Mouse (Mus musculus) heart, embryonic 13.5 days (tissue): Measurements from ENCODE around the gene Zfp750. TPM values are rescaled to one million over a fixed set of nuclear protein-coding genes. Genes with fewer than 3 reads are reported as not detected.

ENCODE experiments used
- polyA plus RNA-seq: library from polyadenylated mRNA; unstranded; fragments of >200 nt; fragmentation: Nextera tagmentation; extraction: Ambion mirVana; gene quantifications from 2 replicates; pipeline ENCODE4 v1.2.1, GENCODE M21; 2015

The Zfp750 gene
- polyA plus RNA-seq, 1 experiment from 2014 or later = 0.37 TPM

Other genes starting within 250 kb of the Zfp750 start
- 70.9 and 72.7 TPM in 2 replicates for gene Wdr45b, start 164.9 kb downstream of the Zfp750 start, polyA plus RNA-seq
- gene Rab40b, start 131.1 kb downstream of the Zfp750 start, polyA plus RNA-seq = 4.6 and 5.0 TPM in 2 replicates
- 4.6 and 5.5 TPM in 2 replicates for gene Fn3krp, start 97.9 kb downstream of the Zfp750 start, polyA plus RNA-seq
- 8.9 and 9.6 TPM in 2 replicates for gene Fn3k, start 84.4 kb downstream of the Zfp750 start, polyA plus RNA-seq
- gene Tbcd, start 67.4 kb downstream of the Zfp750 start, polyA plus RNA-seq = 21.0 and 22.1 TPM in 2 replicates
- gene B3gntl1, start 153.8 kb upstream of the Zfp750 start, polyA plus RNA-seq = 6.0 and 6.4 TPM in 2 replicates
- gene Metrnl, start 182.2 kb upstream of the Zfp750 start, polyA plus RNA-seq = 12.3 and 12.5 TPM in 2 replicates